Mouse (Mus musculus): ENCODE measurements at regions not wholly inside any gene's neighbourhood (a gene's known extent, or its start where the extent isn't known, plus 50 kb on each side); places are given as distances from the start of the nearest gene placed in this dataset.

- no peak for TF ChIP-seq CTCF (IDR thresholded peaks at IDR 0.05; ENCODE audit: borderline replicate concordance, insufficient read depth, low read depth, low read length)
- TF ChIP-seq POLR2A (IDR thresholded peaks at IDR 0.05; ENCODE audit: borderline replicate concordance, insufficient read depth, low read length) = no peak
Observed at GRCm38 (mm10) chr6:94842856-94843255, 142.9 kb upstream of the Lrig1 start.

Data from cerebellum, adult 2 months (tissue).